Mouse (Mus musculus) thymus, postnatal 4 days (tissue): ENCODE results near the gene Lamtor3.
"Not testable (repeated sequence)": the region's sequence is repeated elsewhere in the genome, so short reads cannot be mapped to it uniquely, and the experiment has no call there.

Experiments used
- DNase-seq: peaks from one replicate; pipeline ENCODE4 v3.0.0; 2021

Gene Lamtor3

GRCm38 (mm10) chr3:137918172-137918931 is at the start of gene Lamtor3:
Gene Lamtor3, plus strand, starts transcription at chr3:137918506.
- peak; percentile 91 for DNase-seq

GRCm38 (mm10) chr3:137869395-137869794 is 48.9 kb upstream of the Lamtor3 start:
- DNase-seq = no peak

GRCm38 (mm10) chr3:137879313-137879712 is 39.0 kb upstream of the Lamtor3 start:
- DNase-seq = no peak

GRCm38 (mm10) chr3:137880109-137880748 is 38.1 kb upstream of the Lamtor3 start:
- DNase-seq = no peak

- DNase-seq = no peak
These were observed 37.2 kb upstream of the Lamtor3 start for GRCm38 (mm10) chr3:137881093-137881492.

DNA sequence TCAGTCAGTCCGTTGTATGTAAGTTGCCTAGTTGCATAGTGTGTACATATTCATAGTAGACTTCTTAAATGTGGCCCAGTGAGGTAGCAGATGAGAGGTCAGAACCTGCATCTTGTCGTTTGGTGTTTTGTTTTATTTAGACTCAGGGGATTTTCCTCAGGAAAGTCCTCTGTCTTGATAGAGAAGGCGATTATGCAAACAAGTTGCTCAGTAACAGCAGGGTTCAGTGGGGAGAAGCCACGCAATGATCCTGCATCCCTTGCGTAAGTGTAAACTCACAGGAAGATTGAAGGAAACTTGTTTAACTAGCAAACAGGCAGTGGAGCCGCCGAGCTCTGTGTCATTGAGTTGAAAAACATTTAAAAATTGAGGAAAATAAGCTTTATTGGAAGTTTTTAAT is 30.3 kb upstream of the Lamtor3 start:
- no peak for DNase-seq

- DNase-seq = no peak
These were observed 27.2 kb upstream of the Lamtor3 start for GRCm38 (mm10) chr3:137891089-137891488.

DNA sequence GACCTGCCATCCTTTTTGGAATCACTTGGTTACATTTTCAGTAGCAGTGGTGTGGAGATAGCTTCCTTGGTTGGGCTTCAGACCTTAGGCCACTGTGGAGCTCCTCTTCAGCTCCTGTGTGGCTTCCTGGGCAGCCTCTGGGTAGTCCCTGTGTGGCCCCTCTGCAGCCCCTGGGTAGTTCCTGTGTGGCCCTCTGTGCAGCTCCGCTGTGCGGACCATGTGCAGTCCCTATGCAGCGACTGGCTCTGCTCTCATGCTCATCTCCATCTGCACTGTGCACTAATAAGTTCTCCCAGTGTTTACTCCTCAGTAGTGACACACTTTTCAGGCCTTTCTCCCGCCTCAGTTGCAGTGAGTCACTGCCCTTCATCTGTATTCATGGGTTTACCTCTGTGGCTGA is 26.2 kb upstream of the Lamtor3 start:
- DNase-seq = no peak

- no peak for DNase-seq
These were observed 24.5 kb upstream of the Lamtor3 start for GRCm38 (mm10) chr3:137893789-137894188.

- peak; percentile 40 for DNase-seq
These were observed 23.1 kb upstream of the Lamtor3 start for GRCm38 (mm10) chr3:137895196-137895595.

DNA sequence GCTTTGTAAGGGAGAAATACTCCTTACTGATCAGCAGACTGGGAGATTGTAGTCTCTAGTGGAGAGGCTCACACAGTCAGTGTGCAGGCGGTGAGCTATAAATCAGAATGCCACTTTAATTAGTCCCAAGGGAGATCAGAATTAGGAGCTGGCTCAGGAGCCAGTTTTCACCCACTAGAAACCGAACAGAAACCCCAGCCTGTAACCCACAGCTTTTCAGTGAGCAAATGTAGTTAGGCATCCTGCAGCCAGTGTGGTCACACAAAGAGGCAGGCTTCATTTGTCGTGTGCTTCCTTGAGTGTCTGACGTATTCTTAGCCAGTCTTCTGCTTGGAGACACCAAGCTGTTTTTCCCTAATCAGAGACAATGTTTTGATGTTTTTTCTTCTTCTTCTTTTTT is 21.9 kb upstream of the Lamtor3 start:
- no peak for DNase-seq

- DNase-seq = no peak
These were observed 21.4 kb upstream of the Lamtor3 start for GRCm38 (mm10) chr3:137896867-137897266.

DNA sequence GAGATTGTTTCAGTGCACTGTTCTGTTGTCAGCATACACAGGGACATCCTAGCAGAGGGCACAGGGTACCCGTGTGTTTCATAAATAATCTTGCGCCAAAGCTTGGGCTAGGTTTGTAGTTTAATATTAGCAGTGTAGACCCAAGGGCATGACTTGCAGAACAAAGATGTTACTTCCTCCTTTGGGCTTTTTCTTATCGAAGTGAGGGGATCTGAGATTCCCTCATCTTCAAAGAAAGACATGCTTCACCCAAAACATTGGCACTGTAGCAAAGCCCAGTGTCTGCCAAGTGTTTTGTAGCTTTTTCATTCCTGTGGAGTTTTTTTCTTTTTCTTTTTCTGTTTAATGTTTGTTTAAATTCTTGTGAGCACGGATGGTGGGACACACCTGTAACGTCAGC is 20.6 kb upstream of the Lamtor3 start:
- no peak for DNase-seq

DNA sequence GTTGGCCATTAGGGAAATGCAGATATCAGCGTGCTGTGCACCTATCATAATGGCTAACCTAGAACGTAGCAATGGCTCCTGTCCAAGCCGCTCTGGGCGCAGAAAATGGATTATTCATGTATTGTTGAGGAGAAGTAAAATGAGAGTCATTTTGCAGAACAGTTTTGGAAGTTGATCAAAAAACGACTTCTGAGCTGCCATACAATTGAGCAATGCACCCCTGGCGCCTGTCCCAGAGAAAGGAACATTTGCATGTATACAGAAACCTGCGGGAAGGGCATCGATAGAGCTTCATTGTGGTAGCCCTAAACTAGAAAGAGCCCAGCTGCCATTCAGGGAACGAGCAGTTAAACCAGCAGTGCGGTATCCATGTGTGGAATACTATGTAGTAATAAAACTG is 18.2 kb upstream of the Lamtor3 start:
- no peak for DNase-seq

- no peak for DNase-seq
These were observed 5.2 kb upstream of the Lamtor3 start for GRCm38 (mm10) chr3:137913093-137913492.

DNA sequence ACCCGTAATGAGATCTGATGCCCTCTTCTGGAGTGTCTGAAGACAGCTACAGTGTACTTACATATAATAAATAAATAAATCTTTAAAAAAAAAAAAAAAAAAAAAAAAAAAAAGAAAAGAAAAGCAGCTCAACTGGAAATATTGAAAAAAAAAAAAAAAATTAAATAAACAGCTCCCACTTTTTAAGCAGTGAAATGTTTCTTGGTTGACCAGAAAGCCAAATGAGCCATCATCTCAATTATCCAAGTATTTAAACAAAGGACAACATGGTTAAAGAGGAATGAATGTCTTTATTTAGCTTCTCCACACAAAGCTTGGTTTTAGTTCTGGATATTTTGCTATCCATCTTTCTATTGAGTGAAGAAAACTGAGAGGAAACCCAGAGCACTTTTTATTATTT is 3.7 kb upstream of the Lamtor3 start:
- not testable (repeated sequence) for DNase-seq

DNA sequence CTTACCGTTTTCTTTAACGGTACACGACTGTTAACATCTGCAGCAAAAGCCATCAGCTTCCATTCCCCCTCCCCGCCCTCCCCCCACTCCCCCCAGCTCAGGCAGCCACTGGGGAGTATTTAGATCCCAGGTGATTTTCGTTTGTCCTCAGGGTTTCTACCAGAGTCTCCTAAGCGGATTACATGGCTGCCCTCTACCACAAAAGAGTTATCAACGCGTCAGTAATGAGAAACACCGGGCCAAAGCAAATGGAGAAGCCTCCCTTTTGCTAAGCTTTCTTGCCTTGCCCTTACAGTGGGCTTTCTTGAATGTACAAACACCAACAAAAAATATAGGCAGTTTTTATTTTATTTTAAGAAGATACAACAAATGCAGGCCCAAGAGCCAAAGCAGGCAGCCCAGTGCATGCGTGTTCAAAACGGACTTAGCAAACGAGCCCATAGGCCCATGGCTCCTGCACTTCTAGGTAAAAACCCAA is 573 bp upstream of the Lamtor3 start:
- DNase-seq = peak; percentile 39

- no peak for DNase-seq
These were observed 616 bp downstream of the Lamtor3 start for GRCm38 (mm10) chr3:137918932-137919311.

GRCm38 (mm10) chr3:137919398-137919797 is 1.1 kb downstream of the Lamtor3 start:
- no peak for DNase-seq

DNA sequence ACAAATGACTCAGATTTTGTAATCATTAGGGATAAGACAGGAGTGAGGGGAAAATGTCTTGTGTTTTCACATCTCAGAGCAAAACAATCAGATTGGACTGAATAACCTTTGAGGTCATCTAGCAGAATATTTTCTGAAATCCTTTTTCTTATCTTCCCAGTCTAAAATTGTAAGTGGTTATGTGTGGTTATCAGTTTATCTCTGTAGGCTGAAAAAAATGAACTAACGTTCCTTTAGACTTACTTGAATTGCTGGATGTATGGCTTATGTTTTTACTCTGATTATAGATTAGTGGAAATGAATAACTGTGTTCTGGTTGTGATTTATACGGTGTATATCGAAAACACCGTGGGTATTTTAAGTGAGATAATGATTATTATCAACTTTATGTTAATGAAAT is 2.3 kb downstream of the Lamtor3 start:
- DNase-seq = no peak

DNA sequence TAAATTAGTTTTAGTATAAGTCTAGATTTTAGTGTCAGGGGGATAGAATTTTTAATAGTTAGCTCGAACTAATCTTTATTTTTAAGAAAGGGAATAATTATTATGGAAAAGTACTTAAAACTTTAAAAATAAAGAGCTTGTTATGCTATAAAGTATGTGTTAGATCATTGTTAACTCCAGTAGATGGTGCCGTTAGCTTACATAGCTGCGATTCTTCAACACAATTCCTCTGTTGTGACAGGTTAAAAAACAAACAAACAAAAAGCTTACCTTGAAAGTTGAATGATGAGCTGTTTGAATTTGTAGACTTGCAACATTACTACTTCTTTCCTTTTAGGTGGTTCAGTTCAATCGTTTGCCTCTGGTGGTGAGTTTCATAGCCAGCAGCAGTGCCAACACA is 8.7 kb downstream of the Lamtor3 start:
- DNase-seq = no peak

- no peak for DNase-seq
These were observed 11.6 kb downstream of the Lamtor3 start for GRCm38 (mm10) chr3:137929940-137930339.

- DNase-seq = peak; percentile 23
These were observed 14.4 kb downstream of the Lamtor3 start for GRCm38 (mm10) chr3:137932748-137933147.

- DNase-seq = no peak
These were observed 15.7 kb downstream of the Lamtor3 start for GRCm38 (mm10) chr3:137933986-137934385.
